Mouse (Mus musculus) lung, embryonic 15.5 days (tissue): ENCODE data around the gene Olfr1057. TPM values are rescaled to one million over a fixed set of nuclear protein-coding genes. Genes with fewer than 3 reads are reported as not detected.
"Not testable (repeated sequence)": the region's sequence is repeated elsewhere in the genome, so short reads cannot be mapped to it uniquely, and the experiment has no call there.

Experiments used
- ATAC-seq: fragments of 200-750 bp; cut with Nextera tagmentation; 2 replicates; pipeline ENCODE4 v1.8.0; 2017; ENCODE audit warnings: moderate number of reproducible peaks, borderline replicate concordance; ENCODE audit not compliant: low FRiP score, low TSS enrichment; ENCODE audit errors: extremely low read depth
- H3K27ac ChIP-seq: fragments of 300-500 bp; sonication (generic); 2 replicates; pipeline ENCODE4 v1.5.1; 2015; ENCODE audit warnings: moderate library complexity, mild to moderate bottlenecking, inconsistent platforms
- H3K27me3 ChIP-seq: fragments of 300-500 bp; sonication (generic); 2 replicates; pipeline ENCODE4 v1.6.1; 2015; ENCODE audit warnings: inconsistent platforms
- H3K36me3 ChIP-seq: fragments of 300-500 bp; sonication (generic); 2 replicates; pipeline ENCODE4 v1.6.1; 2015; ENCODE audit warnings: inconsistent platforms
- H3K4me1 ChIP-seq: fragments of 300-500 bp; sonication (generic); 2 replicates; pipeline ENCODE4 v1.6.1; 2015; ENCODE audit warnings: inconsistent platforms
- H3K4me2 ChIP-seq: fragments of 300-500 bp; sonication (generic); 2 replicates; pipeline ENCODE4 v1.6.1; 2015; ENCODE audit warnings: inconsistent platforms, mild to moderate bottlenecking, moderate library complexity
- H3K4me3 ChIP-seq: fragments of 300-500 bp; sonication (generic); 2 replicates; pipeline ENCODE4 v1.5.1; 2015; ENCODE audit warnings: mild to moderate bottlenecking, inconsistent platforms
- H3K9ac ChIP-seq: fragments of 300-500 bp; sonication (generic); 2 replicates; pipeline ENCODE4 v1.6.1; 2015; ENCODE audit warnings: inconsistent platforms
- H3K9me3 ChIP-seq: fragments of 300-500 bp; sonication (generic); 2 replicates; pipeline ENCODE4 v1.6.1; 2016; ENCODE audit warnings: inconsistent platforms
- WGBS: fragments of 180-500 bp; shearing (Covaris S2); methylation state at CpG from one replicate; pipeline ENCODE4 v1.1.7; 2015; 5-methylcytosine and 5-hydroxymethylcytosine counted together
- polyA plus RNA-seq: library from polyadenylated mRNA; unstranded; fragments of >200 nt; fragmentation: Nextera tagmentation; extraction: Ambion mirVana; gene quantifications from 2 replicates; pipeline ENCODE4 v1.2.1, GENCODE M21; 2015

The Olfr1057 gene
- polyA plus RNA-seq: not detected in 2 replicates

DNA sequence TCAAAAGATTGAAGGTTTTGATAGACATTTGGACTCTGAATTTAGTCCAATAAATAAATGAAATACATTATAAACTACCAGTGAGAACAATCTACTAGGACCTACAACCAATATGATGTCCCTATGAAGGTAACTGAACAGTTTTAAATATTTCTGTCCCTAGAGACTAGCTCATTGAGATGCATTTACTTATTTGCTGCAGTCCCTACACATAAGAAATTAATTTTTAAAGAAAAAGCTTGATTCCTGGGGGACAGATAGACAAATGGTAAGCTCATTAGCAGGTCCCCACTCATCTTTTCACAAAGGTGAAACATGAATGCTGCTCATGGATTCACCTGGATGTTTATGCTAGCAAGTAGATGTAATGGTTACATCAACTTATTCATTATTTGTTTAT, at the start of gene Olfr1057:
Gene Olfr1057, minus strand, starts transcription at position 101 of the 400 bp plus-strand sequence.
- ATAC-seq: no peak
- Histone ChIP-seq H3K27ac (no peak within 1 kb of the TSS), H3K36me3 (no peaks in the 10 kb centered on the region), H3K27me3 (no peaks in the 10 kb centered on the region), H3K9ac (no peak within 1 kb of the TSS), H3K4me1 (no peaks in the 10 kb centered on the region), H3K4me2 (no peak within 1 kb of the TSS), H3K9me3 (no peaks in the 10 kb centered on the region), H3K4me3 (no peak within 1 kb of the TSS)

DNA sequence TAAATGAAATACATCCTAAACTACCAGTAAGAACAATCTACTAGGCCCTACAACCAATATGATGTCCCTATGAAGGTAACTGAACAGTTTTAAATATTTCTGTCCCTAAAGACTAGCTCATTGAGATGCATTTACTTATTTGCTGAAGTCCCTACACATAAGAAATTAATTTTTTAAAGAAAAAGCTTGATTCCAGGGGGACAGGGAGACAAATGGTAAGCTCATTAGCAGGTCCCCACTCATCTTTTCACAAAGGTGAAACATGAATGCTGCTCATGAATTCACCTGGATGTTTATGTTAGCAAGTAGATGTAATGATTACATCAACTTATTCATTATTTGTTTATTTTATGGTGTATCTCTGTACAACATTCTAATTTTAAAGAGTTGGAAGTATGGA, 48.5 kb upstream of the Olfr1057 start, which contains the start of gene Olfr1062:
Gene Olfr1062, minus strand, starts transcription at position 101 of the 400 bp plus-strand sequence.
- H3K9me3 ChIP-seq, H3K27me3 ChIP-seq, H3K27ac ChIP-seq, H3K4me1 ChIP-seq, H3K4me3 ChIP-seq, H3K9ac ChIP-seq, H3K36me3 ChIP-seq, ATAC-seq, H3K4me2 ChIP-seq: not testable (repeated sequence)

DNA sequence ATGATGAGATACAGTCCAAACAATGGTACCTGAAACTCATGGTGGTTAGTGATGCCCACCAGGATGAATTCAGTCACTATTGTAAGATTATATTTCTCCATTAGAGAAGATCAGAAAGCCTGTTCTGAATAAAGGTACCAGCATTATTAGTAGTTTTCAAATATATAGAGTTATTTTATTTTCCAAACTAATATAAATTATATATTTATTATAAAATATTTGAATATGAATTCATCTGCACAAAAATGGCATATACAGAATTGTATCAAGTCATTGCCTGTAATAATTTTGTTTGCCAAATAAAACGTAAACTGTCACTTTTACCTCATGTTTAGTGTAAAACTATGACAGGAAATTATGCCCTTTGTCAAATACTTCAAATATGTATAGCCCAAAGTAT, 35.8 kb upstream of the Olfr1057 start, which contains the start of gene Olfr1061:
Gene Olfr1061, minus strand, starts transcription at position 101 of the 400 bp plus-strand sequence.
- no peaks in the 10 kb centered on the region for H3K9me3 ChIP-seq
- H3K4me1 ChIP-seq: no peaks in the 10 kb centered on the region
- ATAC-seq: no peak
- no peak within 1 kb of the TSS for H3K4me3 ChIP-seq
- no peaks in the 10 kb centered on the region for H3K36me3 ChIP-seq
- WGBS: 64% methylated on average over 1 of the region's 1 CpGs
- H3K9ac ChIP-seq: no peak within 1 kb of the TSS
- H3K27ac ChIP-seq: no peak within 1 kb of the TSS
- H3K27me3 ChIP-seq: no peaks in the 10 kb centered on the region
- no peak within 1 kb of the TSS for H3K4me2 ChIP-seq

DNA sequence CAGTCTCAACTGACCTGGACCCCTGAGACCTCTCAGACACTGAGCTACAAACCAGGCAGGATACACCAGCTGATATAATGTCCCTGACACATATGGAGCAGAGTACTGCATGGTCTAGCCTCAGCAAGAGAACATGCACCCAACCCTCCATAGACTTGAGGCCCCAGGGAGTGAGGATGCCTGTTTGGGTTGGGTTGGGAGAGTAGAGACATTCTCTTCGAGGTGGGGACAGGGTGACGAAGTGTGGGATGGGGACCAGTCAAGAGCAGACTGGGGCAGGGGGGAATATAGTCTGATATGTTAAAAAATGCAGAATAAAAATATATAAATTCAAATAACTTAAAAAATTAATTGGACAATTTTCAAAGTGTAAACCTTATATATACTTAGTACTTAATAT, 16.9 kb upstream of the Olfr1057 start:
- H3K4me3 ChIP-seq: no peak overlapping the region
- H3K4me1 ChIP-seq: no peaks in the 10 kb centered on the region
- ATAC-seq: no peak
- no peaks in the 10 kb centered on the region for H3K9me3 ChIP-seq
- no peak overlapping the region for H3K4me2 ChIP-seq
- H3K36me3 ChIP-seq: no peaks in the 10 kb centered on the region
- no peak overlapping the region for H3K27ac ChIP-seq
- no peaks in the 10 kb centered on the region for H3K27me3 ChIP-seq
- H3K9ac ChIP-seq: no peak overlapping the region
- WGBS: 75% methylated on average over 2 of the region's 2 CpGs

DNA sequence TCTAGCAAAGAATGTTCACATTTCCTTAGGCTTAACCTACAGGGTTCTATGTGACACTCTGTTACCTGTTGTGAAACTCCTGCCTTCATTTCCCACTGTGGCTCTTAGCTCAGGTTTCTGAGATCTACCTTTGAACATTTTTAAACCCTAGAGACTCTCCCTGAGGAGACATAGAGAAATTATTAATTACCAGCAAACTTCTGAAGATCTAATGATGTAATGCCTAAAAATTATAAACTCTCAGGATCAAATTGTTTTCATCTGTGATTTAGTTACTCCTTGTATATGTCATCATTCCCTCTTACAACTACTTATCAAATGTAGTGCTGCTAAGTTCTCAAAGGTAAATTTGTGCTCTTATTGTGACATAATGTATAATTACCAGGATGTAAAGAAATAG, 10.3 kb upstream of the Olfr1057 start, which contains the start of gene Olfr1058:
Gene Olfr1058, minus strand, starts transcription at position 101 of the 400 bp plus-strand sequence.
- not testable (repeated sequence) for H3K9me3 ChIP-seq, H3K4me2 ChIP-seq, H3K36me3 ChIP-seq, H3K27me3 ChIP-seq, H3K27ac ChIP-seq, H3K9ac ChIP-seq, H3K4me3 ChIP-seq, H3K4me1 ChIP-seq, ATAC-seq

DNA sequence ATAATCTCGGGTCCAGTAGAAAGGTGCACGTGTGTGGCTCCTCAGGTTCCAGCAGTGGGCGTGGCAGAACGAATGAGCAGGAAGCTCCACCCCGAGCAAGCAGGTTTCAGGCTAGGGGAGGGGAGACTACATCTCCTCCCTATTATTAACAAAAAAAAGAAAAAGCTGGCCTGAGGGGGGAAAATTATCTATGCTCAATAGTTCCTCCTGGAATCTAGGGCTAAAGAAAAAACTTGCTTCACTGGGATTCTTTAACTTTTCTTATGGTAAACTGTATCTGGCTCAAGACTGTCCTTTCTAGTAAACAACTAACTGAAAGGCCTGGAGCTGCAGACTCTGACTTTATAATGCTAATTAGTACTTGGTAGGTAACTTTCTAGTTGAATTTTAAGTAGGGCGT, 11.9 kb downstream of the Olfr1057 start:
- not testable (repeated sequence) for ATAC-seq, H3K27ac ChIP-seq, H3K27me3 ChIP-seq, H3K4me1 ChIP-seq, H3K4me3 ChIP-seq, H3K9me3 ChIP-seq, H3K4me2 ChIP-seq, H3K36me3 ChIP-seq, H3K9ac ChIP-seq
- 50% methylated on average over 1 of the region's 6 CpGs for WGBS

DNA sequence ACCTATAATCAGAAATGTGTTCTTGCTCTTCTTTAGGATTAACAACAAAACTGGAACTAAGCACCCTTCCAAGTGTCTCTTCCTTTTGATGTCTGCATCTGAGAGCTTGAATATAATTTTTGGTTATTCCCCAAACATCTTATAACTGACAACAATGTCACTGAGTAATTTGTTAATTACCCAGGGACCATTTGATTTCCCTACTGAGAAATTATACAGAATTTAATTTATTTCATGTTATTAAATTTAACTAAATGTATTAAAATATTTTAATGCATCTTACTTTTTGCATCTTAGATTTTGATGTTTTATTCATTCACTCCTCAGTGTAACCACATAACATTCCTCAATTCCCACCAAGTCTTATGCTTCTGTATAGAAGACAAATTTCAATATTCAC, 15.8 kb downstream of the Olfr1057 start, which contains the start of gene Olfr1056:
Gene Olfr1056, minus strand, starts transcription at position 101 of the 400 bp plus-strand sequence.
- H3K36me3 ChIP-seq: no peaks in the 10 kb centered on the region
- H3K9me3 ChIP-seq: no peaks in the 10 kb centered on the region
- no peaks in the 10 kb centered on the region for H3K27me3 ChIP-seq
- no peak for ATAC-seq
- H3K4me2 ChIP-seq: no peak within 1 kb of the TSS
- no peak within 1 kb of the TSS for H3K9ac ChIP-seq
- H3K4me1 ChIP-seq: no peaks in the 10 kb centered on the region
- no peak within 1 kb of the TSS for H3K27ac ChIP-seq
- H3K4me3 ChIP-seq: no peak within 1 kb of the TSS

DNA sequence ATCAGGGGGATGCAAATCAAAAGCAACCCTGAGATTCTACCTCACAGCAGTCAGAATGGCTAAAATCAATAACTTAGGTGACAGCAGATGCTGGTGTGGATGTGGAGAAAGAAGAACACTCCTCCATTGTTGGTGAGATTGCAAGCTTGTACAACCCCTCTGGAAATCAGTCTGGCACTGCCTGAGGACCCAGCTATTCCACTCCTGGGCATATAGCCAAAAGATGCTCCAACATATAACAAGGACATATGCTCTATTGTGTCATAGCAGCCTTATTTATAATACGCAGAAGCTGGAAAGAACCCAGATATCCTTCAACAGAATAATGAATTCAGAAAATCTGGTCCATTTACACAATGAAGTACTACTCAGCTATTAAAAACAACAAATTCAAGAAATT, 26.4 kb downstream of the Olfr1057 start:
- not testable (repeated sequence) for H3K4me2 ChIP-seq, ATAC-seq
- WGBS: 82% methylated on average over 1 of the region's 1 CpGs

DNA sequence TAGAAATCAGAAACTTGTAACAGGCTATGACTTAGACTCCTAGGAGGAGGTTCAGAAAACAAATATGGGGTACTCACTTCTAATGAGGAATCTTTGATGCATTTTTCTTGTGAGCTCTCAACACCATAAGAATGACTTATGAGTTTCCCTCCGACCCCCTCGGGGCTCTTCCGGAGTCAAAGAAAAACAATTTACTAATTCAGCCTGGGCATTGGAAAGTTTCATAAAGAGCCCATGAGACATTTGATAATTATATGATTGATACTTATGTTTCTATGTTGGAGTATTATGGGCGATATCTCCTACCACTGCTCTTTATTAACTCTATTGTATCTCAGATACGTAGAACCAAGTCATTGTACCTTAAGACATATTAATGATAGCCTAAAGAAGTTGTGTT, 28.0 kb downstream of the Olfr1057 start, which contains the start of gene Olfr1055:
Gene Olfr1055, minus strand, starts transcription at position 101 of the 400 bp plus-strand sequence.
- Histone ChIP-seq H3K4me1 (no peaks in the 10 kb centered on the region), H3K36me3 (no peaks in the 10 kb centered on the region), H3K27ac (no peak within 1 kb of the TSS), H3K27me3 (no peaks in the 10 kb centered on the region), H3K4me3 (no peak within 1 kb of the TSS), H3K4me2 (no peak within 1 kb of the TSS), H3K9me3 (no peaks in the 10 kb centered on the region), H3K9ac (no peak within 1 kb of the TSS)
- ATAC-seq: no peak
- 82% methylated on average over 5 of the region's 5 CpGs for WGBS

More for the DNA sequence above, 26.4 kb downstream of the Olfr1057 start:
- H3K4me1 ChIP-seq, H3K4me3 ChIP-seq, H3K27ac ChIP-seq, H3K27me3 ChIP-seq, H3K9me3 ChIP-seq, H3K36me3 ChIP-seq, H3K9ac ChIP-seq: not testable (repeated sequence)

DNA sequence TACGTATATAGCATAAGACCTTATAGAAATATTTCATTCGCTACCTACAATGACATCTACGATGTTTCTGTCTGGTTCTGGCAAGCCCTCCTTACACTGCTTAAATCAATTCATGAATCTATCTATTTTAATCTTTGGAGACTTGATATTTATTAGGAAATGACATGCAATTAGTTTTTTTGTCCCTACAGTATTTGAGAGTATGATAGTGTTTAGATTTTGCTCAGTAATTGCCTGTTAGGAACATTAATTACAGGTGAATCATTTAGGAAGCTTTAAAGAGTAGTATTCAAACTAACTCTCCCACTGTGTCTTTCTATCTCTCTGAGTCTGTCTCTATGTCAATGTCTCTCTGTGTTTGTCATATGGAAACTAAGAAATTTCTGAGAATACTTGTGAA, 42.9 kb downstream of the Olfr1057 start, which contains the start of gene Olfr1054:
Gene Olfr1054, minus strand, starts transcription at position 101 of the 400 bp plus-strand sequence.
- H3K36me3 ChIP-seq: no peaks in the 10 kb centered on the region
- no peak for ATAC-seq
- no peak within 1 kb of the TSS for H3K4me2 ChIP-seq

More for the DNA sequence above, 42.9 kb downstream of the Olfr1057 start, which contains the start of gene Olfr1054:
- H3K9ac ChIP-seq: no peak within 1 kb of the TSS
- H3K27me3 ChIP-seq: no peaks in the 10 kb centered on the region
- H3K4me1 ChIP-seq: no peaks in the 10 kb centered on the region
- WGBS: 73% methylated on average over 3 of the region's 3 CpGs
- no peak within 1 kb of the TSS for H3K4me3 ChIP-seq
- no peak within 1 kb of the TSS for H3K27ac ChIP-seq
- H3K9me3 ChIP-seq: no peaks in the 10 kb centered on the region

Other genes with a start within 250 kb of the Olfr1057 start
- gene Olfr1039, start 242.5 kb downstream of the Olfr1057 start, polyA plus RNA-seq: not detected in 2 replicates
- gene Olfr1040, start 231.7 kb downstream of the Olfr1057 start, polyA plus RNA-seq: not detected in 2 replicates
- not detected in 2 replicates for gene Olfr1042, start 216.6 kb downstream of the Olfr1057 start, polyA plus RNA-seq
- gene Olfr1043, start 210.9 kb downstream of the Olfr1057 start, polyA plus RNA-seq: not detected in 2 replicates
- gene Olfr1044, start 200.6 kb downstream of the Olfr1057 start, polyA plus RNA-seq: not detected in 2 replicates
- not detected in 2 replicates for gene Olfr52, start 192.7 kb downstream of the Olfr1057 start, polyA plus RNA-seq
- gene Olfr1045, start 175.4 kb downstream of the Olfr1057 start, polyA plus RNA-seq: not detected in 2 replicates
- not detected in 2 replicates for gene Olfr1046, start 159.1 kb downstream of the Olfr1057 start, polyA plus RNA-seq
- not detected in 2 replicates for gene Olfr1047, start 147.0 kb downstream of the Olfr1057 start, polyA plus RNA-seq
- not detected in 2 replicates for gene Olfr1048, start 138.1 kb downstream of the Olfr1057 start, polyA plus RNA-seq
- not detected in 2 replicates for gene Olfr1049, start 120.1 kb downstream of the Olfr1057 start, polyA plus RNA-seq
- gene Olfr1051, start 99.3 kb downstream of the Olfr1057 start, polyA plus RNA-seq: not detected in 2 replicates
- gene Olfr1052, start 85.9 kb downstream of the Olfr1057 start, polyA plus RNA-seq: not detected in 2 replicates
- gene Olfr1053, start 63.1 kb downstream of the Olfr1057 start, polyA plus RNA-seq: not detected in 2 replicates
- gene Olfr1054, start 43.0 kb downstream of the Olfr1057 start, polyA plus RNA-seq: not detected in 2 replicates
- gene Olfr1055, start 28.1 kb downstream of the Olfr1057 start, polyA plus RNA-seq: not detected in 2 replicates
- gene Olfr1056, start 15.9 kb downstream of the Olfr1057 start, polyA plus RNA-seq: not detected in 2 replicates
- not detected in 2 replicates for gene Olfr1058, start 10.2 kb upstream of the Olfr1057 start, polyA plus RNA-seq
- not detected in 2 replicates for gene Olfr1061, start 35.7 kb upstream of the Olfr1057 start, polyA plus RNA-seq
- not detected in 2 replicates for gene Olfr1062, start 48.4 kb upstream of the Olfr1057 start, polyA plus RNA-seq
- not detected in 2 replicates for gene Olfr1065, start 72.2 kb upstream of the Olfr1057 start, polyA plus RNA-seq
- gene Olfr1066, start 77.9 kb upstream of the Olfr1057 start, polyA plus RNA-seq: not detected in 2 replicates
- gene Olfr228, start 109.0 kb upstream of the Olfr1057 start, polyA plus RNA-seq: not detected in 2 replicates
- not detected in 2 replicates for gene Olfr1076, start 130.1 kb upstream of the Olfr1057 start, polyA plus RNA-seq
- not detected in 2 replicates for gene Olfr1079, start 164.1 kb upstream of the Olfr1057 start, polyA plus RNA-seq
- not detected in 2 replicates for gene Olfr1080, start 179.8 kb upstream of the Olfr1057 start, polyA plus RNA-seq
- gene Olfr1082, start 220.6 kb upstream of the Olfr1057 start, polyA plus RNA-seq: not detected in 2 replicates